Mouse (Mus musculus) liver, embryonic 14.5 days (tissue): Measurements from ENCODE around the gene Tssk6. TPM values are rescaled to one million over a fixed set of nuclear protein-coding genes. Genes with fewer than 3 reads are reported as not detected.

Experiments
- ATAC-seq: fragments of 200-750 bp; cut with Nextera tagmentation; 2 replicates; pipeline ENCODE4 v1.8.0; 2017; ENCODE audit warnings: moderate number of reproducible peaks, mild to moderate bottlenecking, moderate library complexity; ENCODE audit not compliant: insufficient read depth
- DNase-seq, 3 experiments: peaks; one replicate each; pipeline ENCODE4 v3.0.0-alpha.2; 2012 to 2013; ENCODE audit warnings: low read depth in 3 of 3, low spot score in 3 of 3
- H3K27ac ChIP-seq: fragments of 300-500 bp; sonication (generic); 2 replicates; pipeline ENCODE4 v1.5.1; 2014; ENCODE audit warnings: moderate library complexity, mild to moderate bottlenecking, control low read depth, inconsistent platforms
- H3K27me3 ChIP-seq: fragments of 300-500 bp; sonication (generic); 2 replicates; pipeline ENCODE4 v1.6.1; 2014; ENCODE audit warnings: mild to moderate bottlenecking, low read length, moderate library complexity; ENCODE audit not compliant: control insufficient read depth, insufficient read depth
- H3K36me3 ChIP-seq: fragments of 300-500 bp; sonication (generic); replicated peaks from 2 replicates; pipeline ENCODE4 v1.6.1; 2014; ENCODE audit warnings: low read depth; ENCODE audit not compliant: control insufficient read depth, insufficient read depth
- H3K4me1 ChIP-seq, 2 experiments: fragments of 200-500 bp in 1 of 2; fragments of 300-500 bp in 1 of 2; sonication (generic) in 1 of 2; replicated peaks; 2 replicates each; pipeline ENCODE4 v1.6.1; 2012 to 2014; ENCODE audit warnings: antibody characterized with exemption in 1 of 2, inconsistent platforms in 1 of 2, low read length in 1 of 2; ENCODE audit not compliant: control insufficient read depth in 2 of 2, insufficient read depth in 2 of 2
- H3K4me2 ChIP-seq: fragments of 300-500 bp; sonication (generic); 2 replicates; pipeline ENCODE4 v1.6.1; 2014; ENCODE audit warnings: low read depth, mild to moderate bottlenecking, control low read depth, moderate library complexity
- H3K4me3 ChIP-seq, 2 experiments: fragments of 200-500 bp in 1 of 2; fragments of 300-500 bp in 1 of 2; sonication (generic) in 1 of 2; 2 replicates each; pipeline ENCODE4 v1.5.1; 2012 to 2014; ENCODE audit warnings: low read depth in 2 of 2, low read length in 2 of 2, mild to moderate bottlenecking in 2 of 2, control low read depth in 1 of 2, inconsistent platforms in 1 of 2, moderate library complexity in 1 of 2; ENCODE audit not compliant: insufficient read depth in 1 of 2
- H3K9ac ChIP-seq: fragments of 300-500 bp; sonication (generic); replicated peaks from 2 replicates; pipeline ENCODE4 v1.6.1; 2014; ENCODE audit warnings: mild to moderate bottlenecking, control low read depth, moderate library complexity
- H3K9me3 ChIP-seq: fragments of 300-500 bp; sonication (generic); 2 replicates; pipeline ENCODE4 v1.6.1; 2016; ENCODE audit warnings: low read length, mixed read lengths; ENCODE audit not compliant: control insufficient read depth
- CTCF ChIP-seq: IDR thresholded peaks from 2 replicates; pipeline ENCODE4 v1.5.1; 2016; ENCODE audit warnings: antibody characterized with exemption, low read depth, control low read depth
- EP300 ChIP-seq: IDR thresholded peaks from 2 replicates; pipeline ENCODE4 v1.6.1; 2016; ENCODE audit warnings: antibody characterized with exemption, low read depth
- WGBS: fragments of 180-500 bp; shearing (Covaris S2); extraction: QIAGEN DNeasy Blood & Tissue Kit; methylation state at CpG from one replicate; pipeline ENCODE4 v1.1.7; 2014; ENCODE audit not compliant: insufficient replicate concordance; 5-methylcytosine and 5-hydroxymethylcytosine counted together
- polyA plus RNA-seq, 2 experiments: library from polyadenylated mRNA; depleted of rRNA in 1 of 2; stranded (reverse) in 1 of 2; unstranded in 1 of 2; fragments of >200 nt; fragmentation: Nextera tagmentation in 1 of 2; extraction: Ambion mirVana in 1 of 2; gene quantifications; 2 replicates each; pipeline versions ENCODE4 v1.2.1 to v1.2.3; 2012 to 2014

Tssk6 gene
- polyA plus RNA-seq (2012; rRNA removed) (0.41 and 0.50 TPM in 2 replicates), polyA plus RNA-seq (2014; fragmentation: Nextera tagmentation; extraction: Ambion mirVana) (1.7 and 1.9 TPM in 2 replicates)

DNA sequence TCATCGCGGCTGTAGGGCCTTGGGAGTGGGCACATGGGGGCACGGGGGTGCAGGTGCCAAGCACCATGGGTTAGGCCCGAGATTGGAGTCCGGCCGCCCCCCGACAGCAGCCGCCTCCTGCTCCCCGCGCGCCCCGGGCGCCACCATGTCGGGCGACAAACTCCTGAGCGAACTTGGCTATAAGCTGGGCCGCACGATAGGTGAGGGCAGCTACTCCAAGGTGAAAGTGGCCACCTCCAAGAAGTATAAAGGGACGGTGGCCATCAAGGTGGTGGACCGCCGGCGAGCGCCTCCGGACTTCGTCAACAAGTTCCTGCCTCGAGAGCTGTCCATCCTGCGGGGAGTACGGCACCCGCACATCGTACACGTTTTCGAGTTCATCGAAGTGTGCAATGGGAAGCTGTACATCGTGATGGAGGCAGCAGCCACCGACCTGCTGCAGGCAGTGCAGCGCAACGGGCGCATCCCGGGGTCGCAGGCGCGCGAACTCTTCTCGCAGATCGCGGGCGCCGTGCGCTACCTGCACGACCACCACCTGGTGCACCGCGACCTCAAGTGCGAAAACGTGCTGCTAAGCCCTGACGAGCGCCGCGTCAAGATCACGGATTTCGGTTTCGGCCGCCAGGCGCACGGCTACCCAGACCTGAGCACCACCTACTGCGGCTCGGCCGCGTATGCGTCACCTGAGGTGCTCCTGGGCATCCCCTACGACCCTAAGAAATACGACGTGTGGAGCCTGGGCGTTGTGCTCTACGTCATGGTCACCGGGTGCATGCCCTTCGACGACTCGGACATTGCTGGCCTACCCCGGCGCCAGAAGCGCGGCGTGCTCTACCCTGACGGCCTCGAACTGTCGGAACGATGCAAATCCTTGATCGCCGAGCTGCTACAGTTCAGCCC, at the start of gene Tssk6, which contains the start of the genes Ndufa13 and Yjefn3:
Tssk6 (plus strand) TSS at position 22 of the 900 bp plus-strand sequence.
Ndufa13 (minus strand) TSS at position 396 of the 900 bp plus-strand sequence.
Yjefn3 (minus strand) TSS at position 550 of the 900 bp plus-strand sequence.
- H3K27me3 ChIP-seq, result no peaks in the 10 kb centered on the region
- peak; percentile 39 for ATAC-seq
- peaks cover 10 to 16% of the 10 kb centered on the region in 2 experiments for H3K4me1 ChIP-seq
- no peaks in the 10 kb centered on the region for H3K9me3 ChIP-seq
- peak within 1 kb of the TSS; percentile 96 for H3K9ac ChIP-seq
- peak within 1 kb of the TSS; percentile 95 for H3K27ac ChIP-seq
- peak; percentile 27 to 41 (median 29) for DNase-seq
- peak within 1 kb of the TSS; percentile 77 to 97 for H3K4me3 ChIP-seq
- no peaks in the 10 kb centered on the region; the same call in 1 of the 2 replicates for H3K36me3 ChIP-seq
- TF ChIP-seq CTCF, result peak; percentile 39; the same call in 1 of the 2 replicates
- TF ChIP-seq EP300, result no peak
- peak within 1 kb of the TSS; percentile 100 for H3K4me2 ChIP-seq
- WGBS, result 4% methylated on average over 89 of the region's 89 CpGs

DNA sequence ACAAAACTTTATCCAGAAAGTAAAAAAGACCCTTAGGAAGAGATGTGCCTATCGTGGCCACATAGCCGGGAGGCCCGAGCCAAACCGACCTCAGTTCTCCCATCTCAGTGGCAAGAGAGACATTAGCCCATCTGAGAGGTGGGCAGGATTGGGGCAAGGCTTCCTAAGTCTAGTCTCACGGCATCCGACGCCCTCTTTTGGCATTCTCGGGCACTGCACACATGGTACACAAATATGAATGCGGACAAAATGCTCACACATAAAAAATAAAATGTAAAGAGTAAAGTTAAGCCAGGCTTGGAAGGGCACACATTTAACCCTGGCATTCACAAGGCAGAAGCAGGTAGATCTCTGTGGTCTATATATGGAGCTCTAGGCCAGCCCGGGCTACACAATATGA, 48.1 kb upstream of the Tssk6 start:
- Histone ChIP-seq H3K9me3 (no peaks in the 10 kb centered on the region), H3K9ac (no peak overlapping the region), H3K36me3 (no peaks in the 10 kb centered on the region), H3K27me3 (no peaks in the 10 kb centered on the region), H3K27ac (no peak overlapping the region), H3K4me3 (no peak overlapping the region), H3K4me2 (no peak overlapping the region), H3K4me1 (peaks cover 4 to 16% of the 10 kb centered on the region in 2 experiments; a peak in 3 of 4 replicates)
- whole genome bisulfite sequencing, result 76% methylated on average over 10 of the region's 10 CpGs
- TF ChIP-seq EP300 (no peak), CTCF (0 out of 2 replicates have a peak, but pooled peaks have one; percentile 12)
- ATAC-seq, result no peak
- no peak for DNase-seq

DNA sequence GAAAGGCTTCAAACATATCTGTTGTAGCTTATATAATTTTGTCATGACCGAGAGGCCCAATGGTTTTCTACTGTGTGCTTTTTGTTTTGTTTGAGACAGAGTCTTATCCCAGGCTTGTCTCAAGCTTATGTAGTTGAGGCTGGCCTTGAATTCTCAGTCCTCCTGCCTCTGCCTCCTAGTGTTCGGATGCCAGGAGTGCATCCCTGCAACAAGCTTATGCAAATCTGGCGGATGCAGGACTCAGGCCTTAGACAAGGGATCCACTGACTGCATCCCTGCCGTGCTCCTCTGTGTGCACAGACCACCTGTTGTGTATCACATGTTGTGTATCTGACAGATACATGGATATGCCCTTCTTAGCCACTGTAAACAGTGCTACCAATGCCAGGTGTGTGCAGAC, 41.2 kb upstream of the Tssk6 start:
- DNase-seq (no peak), ATAC-seq (no peak)
- Histone ChIP-seq H3K4me3 (no peak overlapping the region), H3K36me3 (no peaks in the 10 kb centered on the region), H3K27ac (no peak overlapping the region), H3K4me1 (peaks cover 2 to 9% of the 10 kb centered on the region in 2 experiments; a peak in 2 of 4 replicates), H3K4me2 (no peak overlapping the region), H3K9ac (no peak overlapping the region), H3K27me3 (no peaks in the 10 kb centered on the region), H3K9me3 (no peaks in the 10 kb centered on the region)
- TF ChIP-seq EP300 (no peak), CTCF (peak; percentile 56)
- 62% methylated on average over 4 of the region's 4 CpGs for WGBS

DNA sequence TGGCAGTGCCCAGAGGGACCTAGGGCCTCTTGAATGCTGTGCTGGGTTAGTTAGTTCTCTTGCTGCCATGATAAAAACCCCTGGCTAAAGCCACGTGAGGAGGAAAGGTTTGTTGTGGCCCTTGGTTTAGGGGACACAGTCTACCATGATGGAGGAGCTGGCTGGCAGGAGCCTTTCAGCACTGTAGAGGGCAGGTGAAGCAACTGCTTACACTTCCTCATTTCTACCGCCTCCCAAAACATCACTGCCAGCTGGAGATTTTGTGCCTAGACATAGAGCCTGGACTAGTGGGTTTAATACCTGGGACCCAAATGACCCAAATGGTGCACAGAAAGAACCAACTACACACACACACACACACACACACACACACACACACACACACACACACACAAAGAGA, 40.7 kb upstream of the Tssk6 start:
- no peaks in the 10 kb centered on the region for H3K27me3 ChIP-seq
- no peak for DNase-seq
- no peak for ATAC-seq

More for the DNA sequence above, 40.7 kb upstream of the Tssk6 start:
- Histone ChIP-seq H3K27ac (no peak overlapping the region), H3K4me1 (peaks cover 2 to 9% of the 10 kb centered on the region in 2 experiments; a peak in 2 of 4 replicates), H3K36me3 (no peaks in the 10 kb centered on the region), H3K4me3 (no peak overlapping the region), H3K9ac (no peak overlapping the region), H3K9me3 (no peaks in the 10 kb centered on the region), H3K4me2 (no peak overlapping the region)
- 37% methylated on average over 2 of the region's 2 CpGs for WGBS
- TF ChIP-seq EP300, result no peak
- TF ChIP-seq CTCF, result no peak
